Mouse (Mus musculus) G1E (cell line): ENCODE data around the gene Rbms3. TPM values are rescaled to one million over a fixed set of nuclear protein-coding genes. Genes with fewer than 3 reads are reported as not detected.

Source experiments
- ATAC-seq: 2 replicates; pipeline ENCODE4 v1.8.0; 2016; ENCODE audit warnings: mild to moderate bottlenecking; ENCODE audit not compliant: insufficient number of reproducible peaks, poor library complexity, low FRiP score, severe bottlenecking; ENCODE audit errors: extremely low read depth
- DNase-seq: peaks from one replicate; pipeline ENCODE4 v3.0.0; 2012; ENCODE audit warnings: low spot score
- H3K27me3 ChIP-seq: 2 replicates; pipeline ENCODE4 v1.6.1; 2012; ENCODE audit warnings: mild to moderate bottlenecking, low read length, inconsistent platforms; ENCODE audit not compliant: insufficient read depth
- H3K36me3 ChIP-seq: replicated peaks from 2 replicates; pipeline ENCODE3; 2012; ENCODE audit warnings: mild to moderate bottlenecking, inconsistent platforms
- H3K4me1 ChIP-seq: 2 replicates; pipeline ENCODE4 v1.6.1; 2012; ENCODE audit warnings: low read depth, low read length, inconsistent platforms, mixed read lengths; ENCODE audit not compliant: insufficient read depth
- H3K4me3 ChIP-seq: 2 replicates; pipeline ENCODE4 v1.5.1; 2012; ENCODE audit warnings: low read depth, mild to moderate bottlenecking, inconsistent platforms, low read length, moderate library complexity, mixed read lengths
- H3K9me3 ChIP-seq: replicated peaks from 2 replicates; pipeline ENCODE4 v1.6.1; 2012; ENCODE audit warnings: inconsistent platforms
- CTCF ChIP-seq: IDR thresholded peaks from 2 replicates; pipeline ENCODE4 v1.5.1; 2012; ENCODE audit warnings: low read depth, low read length, inconsistent platforms, mixed read lengths
- GATA1 ChIP-seq: IDR thresholded peaks from 2 replicates; pipeline ENCODE4 v1.6.1; 2012; ENCODE audit warnings: borderline replicate concordance, low read length, inconsistent platforms, mixed read lengths
- GATA2 ChIP-seq: IDR thresholded peaks from 2 replicates; pipeline ENCODE4 v1.6.1; 2012; ENCODE audit warnings: low read depth, low read length, inconsistent platforms, borderline replicate concordance
- POLR2AphosphoS5 ChIP-seq: IDR thresholded peaks from 2 replicates; pipeline ENCODE4 v1.6.1; 2012; ENCODE audit warnings: low read depth, low read length, inconsistent platforms; ENCODE audit not compliant: insufficient replicate concordance
- TAL1 ChIP-seq: conservative IDR thresholded peaks from 2 replicates; pipeline ENCODE4 v1.6.1; 2012; ENCODE audit warnings: low read depth, low read length, inconsistent platforms, mixed read lengths
- polyA plus RNA-seq: library from polyadenylated mRNA; stranded (reverse); fragments of >175 nt; gene quantifications from 2 replicates; pipeline ENCODE4 v1.2.3, GENCODE M21; 2012
- total RNA-seq, 2 experiments: library from RNA; stranded (forward) in 1 of 2; stranded (reverse) in 1 of 2; fragments of 200-1000 nt in 1 of 2; fragments of >200 nt in 1 of 2; fragmentation: Nextera tagmentation in 1 of 2; gene quantifications; 2 replicates each; pipeline ENCODE4 v1.2.3; 2014 to 2017

The Rbms3 gene
- total and polyA plus RNA-seq, 3 experiments, result 0.16 TPM; not detected in 2

- ATAC-seq, result no peak
- Histone ChIP-seq H3K36me3 (no peaks in the 10 kb centered on the region), H3K4me3 (no peak overlapping the region), H3K4me1 (no peaks in the 10 kb centered on the region), H3K27me3 (no peaks in the 10 kb centered on the region), H3K9me3 (peaks cover 45% of the 10 kb centered on the region)
- TF ChIP-seq GATA2, result no peak
- TF ChIP-seq TAL1, result no peak
- no peak for TF ChIP-seq POLR2AphosphoS5
- no peak for TF ChIP-seq CTCF
- no peak for TF ChIP-seq GATA1
- no peak for DNase-seq
Measured at GRCm38 (mm10) chr9:117435856-117436255, 193.9 kb downstream of the Rbms3 start.

GRCm38 (mm10) chr9:117430670-117431069 lies 199.0 kb downstream of the Rbms3 start:
- Histone ChIP-seq H3K4me3 (no peak overlapping the region), H3K4me1 (no peaks in the 10 kb centered on the region), H3K27me3 (no peaks in the 10 kb centered on the region), H3K36me3 (no peaks in the 10 kb centered on the region), H3K9me3 (peaks cover 49% of the 10 kb centered on the region)
- no peak for ATAC-seq
- DNase-seq, result no peak
- TF ChIP-seq POLR2AphosphoS5, result no peak
- TF ChIP-seq CTCF, result no peak
- no peak for TF ChIP-seq GATA1
- TF ChIP-seq GATA2, result no peak
- TF ChIP-seq TAL1, result no peak

- H3K27me3 ChIP-seq, result no peaks in the 10 kb centered on the region
- ATAC-seq (no peak), DNase-seq (no peak)
- H3K4me3 ChIP-seq, result no peak overlapping the region
- no peak for TF ChIP-seq GATA2
- TF ChIP-seq GATA1, result no peak
- no peak for TF ChIP-seq CTCF
- TF ChIP-seq POLR2AphosphoS5, result no peak
- no peak for TF ChIP-seq TAL1
- no peaks in the 10 kb centered on the region for H3K4me1 ChIP-seq
- no peaks in the 10 kb centered on the region for H3K36me3 ChIP-seq
- H3K9me3 ChIP-seq, result peaks cover 40% of the 10 kb centered on the region
Measured at GRCm38 (mm10) chr9:117429217-117430105, 200.3 kb downstream of the Rbms3 start.

- H3K27me3 ChIP-seq, result no peaks in the 10 kb centered on the region
- no peak overlapping the region for H3K4me3 ChIP-seq
- TF ChIP-seq TAL1, result no peak
- TF ChIP-seq POLR2AphosphoS5, result no peak
- no peak for TF ChIP-seq GATA1
- TF ChIP-seq CTCF, result no peak
- no peak for TF ChIP-seq GATA2
- no peaks in the 10 kb centered on the region for H3K36me3 ChIP-seq
- H3K9me3 ChIP-seq, result peaks cover 42% of the 10 kb centered on the region
- H3K4me1 ChIP-seq, result no peaks in the 10 kb centered on the region
- ATAC-seq, result no peak
- no peak for DNase-seq
Measured at GRCm38 (mm10) chr9:117423259-117423658, 206.5 kb downstream of the Rbms3 start.

- TF ChIP-seq GATA1 (no peak), TAL1 (no peak)
- Histone ChIP-seq H3K27me3 (no peaks in the 10 kb centered on the region), H3K4me1 (no peaks in the 10 kb centered on the region), H3K36me3 (no peaks in the 10 kb centered on the region), H3K9me3 (peaks cover 60% of the 10 kb centered on the region), H3K4me3 (no peak overlapping the region)
- ATAC-seq, result no peak
- no peak for DNase-seq
Measured at GRCm38 (mm10) chr9:117419874-117420485, 209.7 kb downstream of the Rbms3 start.

- H3K4me1 ChIP-seq, result no peaks in the 10 kb centered on the region
- no peak overlapping the region for H3K4me3 ChIP-seq
- TF ChIP-seq GATA1 (no peak), POLR2AphosphoS5 (no peak), TAL1 (no peak), CTCF (no peak)
- no peaks in the 10 kb centered on the region for H3K27me3 ChIP-seq
- H3K9me3 ChIP-seq, result peaks cover 53% of the 10 kb centered on the region
- no peak for DNase-seq
- no peak for ATAC-seq
- H3K36me3 ChIP-seq, result no peaks in the 10 kb centered on the region
Measured at GRCm38 (mm10) chr9:117413181-117413580, 216.5 kb downstream of the Rbms3 start.
